Mouse (Mus musculus) hindbrain, embryonic 11.5 days (tissue): ENCODE measurements at regions not wholly inside any gene's neighbourhood (a gene's known extent, or its start where the extent isn't known, plus 50 kb on each side); places are given as distances from the start of the nearest gene placed in this dataset.

Experiments
- ATAC-seq: fragments of 200-750 bp; cut with Nextera tagmentation; 2 replicates; pipeline ENCODE4 v1.8.0; 2017; ENCODE audit warnings: mild to moderate bottlenecking, moderate TSS enrichment, moderate library complexity; ENCODE audit not compliant: low FRiP score
- DNase-seq: peaks from one replicate; pipeline ENCODE4 v3.0.0-alpha.2; 2015; ENCODE audit warnings: low spot score
- H3K27ac ChIP-seq: fragments of 300-500 bp; sonication (generic); 2 replicates; pipeline ENCODE4 v1.5.1; 2014; ENCODE audit warnings: mild to moderate bottlenecking, low read depth, low read length
- H3K27me3 ChIP-seq: fragments of 300-500 bp; sonication (generic); 2 replicates; pipeline ENCODE4 v1.6.1; 2014; ENCODE audit warnings: mild to moderate bottlenecking, low read length, moderate library complexity, mixed read lengths; ENCODE audit not compliant: control insufficient read depth, insufficient read depth
- H3K36me3 ChIP-seq: fragments of 300-500 bp; sonication (generic); 2 replicates; pipeline ENCODE4 v1.6.1; 2014; ENCODE audit warnings: mild to moderate bottlenecking, low read length, moderate library complexity, mixed read lengths; ENCODE audit not compliant: control insufficient read depth, insufficient read depth
- H3K4me1 ChIP-seq: fragments of 300-500 bp; sonication (generic); replicated peaks from 2 replicates; pipeline ENCODE4 v1.6.1; 2014; ENCODE audit warnings: low read length, mixed read lengths; ENCODE audit not compliant: control insufficient read depth, insufficient read depth
- H3K4me2 ChIP-seq: fragments of 300-500 bp; sonication (generic); replicated peaks from 2 replicates; pipeline ENCODE4 v1.6.1; 2014; ENCODE audit warnings: mild to moderate bottlenecking, low read depth, low read length
- H3K4me3 ChIP-seq: fragments of 300-500 bp; sonication (generic); 2 replicates; pipeline ENCODE4 v1.5.1; 2014; ENCODE audit warnings: low read depth, low read length
- H3K9ac ChIP-seq: fragments of 300-500 bp; sonication (generic); 2 replicates; pipeline ENCODE4 v1.6.1; 2014; ENCODE audit warnings: low read depth, low read length
- H3K9me3 ChIP-seq: fragments of 300-500 bp; sonication (generic); 2 replicates; pipeline ENCODE4 v1.6.1; 2016; ENCODE audit warnings: low read length; ENCODE audit not compliant: control insufficient read depth
- WGBS: fragments of 180-500 bp; shearing (Covaris S2); extraction: QIAGEN DNeasy Blood & Tissue Kit; methylation state at CpG from one replicate; pipeline ENCODE4 v1.1.7; 2014; 5-methylcytosine and 5-hydroxymethylcytosine counted together

GRCm38 (mm10) chr1:77279566-77279965 lies 235.3 kb downstream of the Epha4 start:
- 64% methylated on average over 7 of the region's 7 CpGs for WGBS

GRCm38 (mm10) chr1:77280373-77281038 lies 234.4 kb downstream of the Epha4 start:
- Histone ChIP-seq H3K4me3 (no peak overlapping the region), H3K4me2 (no peak overlapping the region), H3K27me3 (no peaks in the 10 kb centered on the region), H3K9ac (no peak overlapping the region), H3K36me3 (no peaks in the 10 kb centered on the region), H3K4me1 (no peaks in the 10 kb centered on the region), H3K27ac (no peak overlapping the region), H3K9me3 (no peaks in the 10 kb centered on the region)
- 91% methylated on average over 11 of the region's 11 CpGs for WGBS
- ATAC-seq = no peak
- no peak for DNase-seq

More at GRCm38 (mm10) chr1:77279566-77279965, 235.3 kb downstream of the Epha4 start:
- no peaks in the 10 kb centered on the region for H3K9me3 ChIP-seq
- no peak for DNase-seq
- no peak overlapping the region for H3K4me2 ChIP-seq
- no peaks in the 10 kb centered on the region for H3K36me3 ChIP-seq
- H3K4me3 ChIP-seq = no peak overlapping the region
- no peaks in the 10 kb centered on the region for H3K27me3 ChIP-seq
- no peak overlapping the region for H3K27ac ChIP-seq
- H3K9ac ChIP-seq = no peak overlapping the region
- H3K4me1 ChIP-seq = no peaks in the 10 kb centered on the region
- ATAC-seq = no peak

DNA sequence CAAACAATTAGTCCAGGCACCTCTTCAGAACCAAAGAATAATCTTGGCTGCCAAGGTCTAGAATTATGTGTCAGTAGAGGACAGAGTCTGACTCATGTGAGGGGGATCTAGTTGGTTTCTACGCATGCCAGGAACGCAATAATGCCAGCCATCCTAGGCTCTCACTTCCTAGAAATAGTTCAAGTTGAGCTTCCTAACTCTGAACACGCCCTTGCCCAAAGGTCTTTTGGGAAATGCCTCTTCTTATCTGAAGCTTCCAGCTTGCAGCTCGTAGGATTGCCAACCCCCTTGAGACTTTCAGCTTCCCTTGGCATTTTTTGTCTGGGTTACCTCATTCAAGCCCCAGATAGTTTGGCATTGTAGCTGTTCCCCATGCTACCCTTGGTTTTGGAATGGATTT lies 233.1 kb downstream of the Epha4 start:
- no peak overlapping the region for H3K27ac ChIP-seq
- 91% methylated on average over 4 of the region's 4 CpGs for WGBS
- no peaks in the 10 kb centered on the region for H3K36me3 ChIP-seq
- no peaks in the 10 kb centered on the region for H3K9me3 ChIP-seq
- no peak overlapping the region for H3K4me2 ChIP-seq
- ATAC-seq = no peak
- no peak overlapping the region for H3K4me3 ChIP-seq
- H3K27me3 ChIP-seq = no peaks in the 10 kb centered on the region
- DNase-seq = no peak
- H3K9ac ChIP-seq = no peak overlapping the region
- no peaks in the 10 kb centered on the region for H3K4me1 ChIP-seq

GRCm38 (mm10) chr1:77298713-77299132 lies 216.2 kb downstream of the Epha4 start:
- ATAC-seq (no peak), DNase-seq (no peak)
- Histone ChIP-seq H3K9me3 (no peaks in the 10 kb centered on the region), H3K36me3 (no peaks in the 10 kb centered on the region), H3K27ac (no peak overlapping the region), H3K4me2 (no peak overlapping the region), H3K27me3 (no peaks in the 10 kb centered on the region), H3K4me1 (no peaks in the 10 kb centered on the region), H3K4me3 (no peak overlapping the region), H3K9ac (no peak overlapping the region)
- WGBS = 85% methylated on average over 4 of the region's 4 CpGs

GRCm38 (mm10) chr1:77300806-77301205 lies 214.1 kb downstream of the Epha4 start:
- DNase-seq = no peak
- Histone ChIP-seq H3K9me3 (no peaks in the 10 kb centered on the region), H3K27me3 (no peaks in the 10 kb centered on the region), H3K27ac (no peak overlapping the region), H3K4me3 (no peak overlapping the region), H3K9ac (no peak overlapping the region), H3K36me3 (no peaks in the 10 kb centered on the region), H3K4me1 (no peaks in the 10 kb centered on the region), H3K4me2 (no peak overlapping the region)
- WGBS = 81% methylated on average over 2 of the region's 2 CpGs
- ATAC-seq = no peak

GRCm38 (mm10) chr1:77304770-77305169 lies 210.1 kb downstream of the Epha4 start:
- Histone ChIP-seq H3K9me3 (no peaks in the 10 kb centered on the region), H3K36me3 (no peaks in the 10 kb centered on the region), H3K4me3 (no peak overlapping the region), H3K4me1 (no peaks in the 10 kb centered on the region), H3K27ac (no peak overlapping the region), H3K4me2 (no peak overlapping the region), H3K27me3 (no peaks in the 10 kb centered on the region), H3K9ac (no peak overlapping the region)
- DNase-seq (peak; percentile 12), ATAC-seq (no peak)
- WGBS = 74% methylated on average over 2 of the region's 2 CpGs

DNA sequence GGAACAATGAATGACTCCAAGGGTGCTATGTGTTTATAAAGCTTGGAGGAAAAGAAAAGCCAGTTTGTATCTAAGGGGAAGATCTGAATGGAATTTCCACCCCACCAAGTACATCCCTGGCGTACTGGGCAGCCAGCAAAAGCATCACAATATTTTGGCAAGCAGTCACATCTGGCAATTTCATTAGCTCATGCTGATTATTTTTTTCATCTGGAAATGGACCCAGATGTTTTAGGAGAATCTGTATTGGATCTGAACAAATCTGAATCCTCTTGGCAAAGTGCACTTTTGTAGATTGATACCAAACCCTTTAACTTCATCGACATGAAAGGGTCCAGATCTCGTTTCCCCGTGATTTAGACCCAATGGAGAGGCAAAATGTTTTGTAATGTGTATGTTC lies 207.1 kb downstream of the Epha4 start:
- Histone ChIP-seq H3K9ac (no peak overlapping the region), H3K4me1 (no peaks in the 10 kb centered on the region), H3K27me3 (no peaks in the 10 kb centered on the region), H3K4me2 (no peak overlapping the region), H3K4me3 (no peak overlapping the region), H3K9me3 (no peaks in the 10 kb centered on the region), H3K36me3 (no peaks in the 10 kb centered on the region), H3K27ac (no peak overlapping the region)
- no peak for DNase-seq
- no peak for ATAC-seq
- WGBS = 85% methylated on average over 4 of the region's 4 CpGs

- H3K27me3 ChIP-seq = no peaks in the 10 kb centered on the region
- no peak for DNase-seq
- H3K9me3 ChIP-seq = no peaks in the 10 kb centered on the region
- no peaks in the 10 kb centered on the region for H3K4me1 ChIP-seq
- no peak overlapping the region for H3K4me2 ChIP-seq
- H3K36me3 ChIP-seq = no peaks in the 10 kb centered on the region
- no peak overlapping the region for H3K27ac ChIP-seq
- 58% methylated on average over 3 of the region's 3 CpGs for WGBS
- H3K9ac ChIP-seq = no peak overlapping the region
- no peak for ATAC-seq
- no peak overlapping the region for H3K4me3 ChIP-seq
Observed at GRCm38 (mm10) chr1:77313119-77313518, 201.8 kb downstream of the Epha4 start.

GRCm38 (mm10) chr1:77315347-77315746 lies 199.5 kb downstream of the Epha4 start:
- H3K4me2 ChIP-seq = no peak overlapping the region
- no peak overlapping the region for H3K27ac ChIP-seq
- no peak for ATAC-seq
- no peaks in the 10 kb centered on the region for H3K4me1 ChIP-seq
- H3K36me3 ChIP-seq = no peaks in the 10 kb centered on the region
- H3K4me3 ChIP-seq = no peak overlapping the region
- no peaks in the 10 kb centered on the region for H3K27me3 ChIP-seq
- no peaks in the 10 kb centered on the region for H3K9me3 ChIP-seq
- WGBS = 58% methylated on average over 3 of the region's 3 CpGs
- DNase-seq = no peak
- H3K9ac ChIP-seq = no peak overlapping the region
